Mouse (Mus musculus) retina, postnatal 7 days (tissue): ENCODE results near the gene Stx8.

ENCODE experiments used
- DNase-seq: peaks from one replicate; pipeline ENCODE4 v3.0.0-alpha.2; 2012; ENCODE audit warnings: low read depth, low spot score

Gene Stx8

DNA sequence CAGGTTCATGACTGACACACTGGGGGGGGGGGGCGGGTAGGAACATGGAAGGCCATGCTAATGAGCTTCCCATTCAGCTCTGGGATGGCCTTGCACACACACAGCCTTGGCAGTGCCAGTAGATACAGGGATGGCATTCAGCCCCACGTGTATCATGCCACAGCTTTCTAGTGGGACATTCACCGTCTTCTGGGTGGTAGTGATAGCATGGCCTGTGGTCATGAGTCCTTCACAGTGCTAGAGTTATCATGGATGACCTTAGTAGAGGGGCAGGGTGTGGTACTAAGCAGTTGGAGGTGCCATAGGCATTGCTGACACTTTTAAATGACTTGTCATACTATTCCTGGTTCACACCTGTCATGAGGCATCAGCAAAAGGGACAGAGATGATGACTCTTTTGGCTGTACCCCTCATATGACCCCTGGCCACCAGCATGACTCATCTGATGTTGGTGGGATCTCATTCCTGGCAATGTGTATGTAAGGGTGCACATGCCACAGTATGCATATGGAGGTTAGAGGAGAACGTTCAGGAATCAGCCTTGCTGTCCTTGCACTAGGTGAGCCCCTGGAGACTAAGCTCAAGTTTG, 69.4 kb downstream of the Stx8 start:
- DNase-seq, result no peak

- no peak for DNase-seq
These were observed 70.4 kb downstream of the Stx8 start for GRCm38 (mm10) chr11:68036133-68036959.

DNA sequence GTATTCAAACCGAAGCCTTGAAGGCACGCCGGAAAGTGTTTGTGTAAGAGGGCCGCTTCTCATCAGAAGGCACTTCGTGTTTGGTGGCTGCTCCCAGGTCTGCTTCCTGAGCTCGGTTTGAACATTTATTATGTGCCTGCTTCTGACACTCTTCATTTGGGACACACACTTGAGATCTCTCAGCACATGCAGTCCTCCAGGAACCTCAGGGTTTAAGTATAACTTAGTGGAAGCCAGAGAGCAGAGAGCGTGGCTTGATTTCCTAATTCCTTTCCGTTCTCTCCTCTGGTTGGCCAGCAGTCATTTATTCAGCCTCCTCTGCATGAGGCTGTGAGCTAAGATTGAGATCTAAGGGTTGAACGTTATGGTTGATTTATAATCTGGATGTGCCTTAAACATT, 71.1 kb downstream of the Stx8 start:
- no peak for DNase-seq

DNA sequence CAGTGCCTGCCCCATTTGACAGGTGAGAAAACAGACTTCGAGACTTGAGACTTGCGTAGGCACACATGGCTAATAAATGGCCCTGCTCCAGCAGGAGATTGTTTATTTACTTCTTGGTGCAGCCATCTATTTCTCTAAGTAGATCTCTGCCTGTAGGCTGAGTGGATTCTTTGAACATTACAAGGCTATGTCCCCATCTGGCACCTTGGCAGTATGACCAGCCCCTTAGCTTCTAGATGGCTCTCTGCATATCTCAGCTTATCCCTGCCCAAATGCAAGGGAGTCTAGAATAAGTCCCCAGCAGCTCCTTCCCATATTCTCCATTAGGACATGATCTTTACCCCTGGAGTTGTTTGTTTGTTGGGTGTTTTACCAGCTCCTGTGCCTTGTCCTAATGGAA, 72.1 kb downstream of the Stx8 start:
- no peak for DNase-seq

- no peak for DNase-seq
These were observed 78.2 kb downstream of the Stx8 start for GRCm38 (mm10) chr11:68044181-68044580.

DNA sequence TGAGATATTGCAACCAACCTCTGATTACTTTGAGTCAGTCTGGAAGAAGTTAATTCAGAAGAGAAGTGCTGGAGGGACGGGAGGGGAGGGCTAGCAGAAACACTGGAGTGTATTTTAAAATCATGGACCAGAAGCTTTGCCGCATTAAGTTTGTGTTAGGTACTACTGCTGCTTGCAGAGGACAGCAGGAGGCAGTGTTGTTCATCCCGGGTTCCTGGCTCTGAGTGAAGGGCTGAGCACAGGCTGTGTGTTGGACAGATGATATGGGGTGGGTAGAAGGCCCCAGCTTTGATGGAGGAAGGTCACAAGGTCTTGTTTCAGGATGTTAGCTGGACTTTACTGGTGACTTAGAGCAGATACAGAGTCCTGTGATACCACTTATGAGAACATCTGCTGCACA, 80.9 kb downstream of the Stx8 start:
- no peak for DNase-seq

DNA sequence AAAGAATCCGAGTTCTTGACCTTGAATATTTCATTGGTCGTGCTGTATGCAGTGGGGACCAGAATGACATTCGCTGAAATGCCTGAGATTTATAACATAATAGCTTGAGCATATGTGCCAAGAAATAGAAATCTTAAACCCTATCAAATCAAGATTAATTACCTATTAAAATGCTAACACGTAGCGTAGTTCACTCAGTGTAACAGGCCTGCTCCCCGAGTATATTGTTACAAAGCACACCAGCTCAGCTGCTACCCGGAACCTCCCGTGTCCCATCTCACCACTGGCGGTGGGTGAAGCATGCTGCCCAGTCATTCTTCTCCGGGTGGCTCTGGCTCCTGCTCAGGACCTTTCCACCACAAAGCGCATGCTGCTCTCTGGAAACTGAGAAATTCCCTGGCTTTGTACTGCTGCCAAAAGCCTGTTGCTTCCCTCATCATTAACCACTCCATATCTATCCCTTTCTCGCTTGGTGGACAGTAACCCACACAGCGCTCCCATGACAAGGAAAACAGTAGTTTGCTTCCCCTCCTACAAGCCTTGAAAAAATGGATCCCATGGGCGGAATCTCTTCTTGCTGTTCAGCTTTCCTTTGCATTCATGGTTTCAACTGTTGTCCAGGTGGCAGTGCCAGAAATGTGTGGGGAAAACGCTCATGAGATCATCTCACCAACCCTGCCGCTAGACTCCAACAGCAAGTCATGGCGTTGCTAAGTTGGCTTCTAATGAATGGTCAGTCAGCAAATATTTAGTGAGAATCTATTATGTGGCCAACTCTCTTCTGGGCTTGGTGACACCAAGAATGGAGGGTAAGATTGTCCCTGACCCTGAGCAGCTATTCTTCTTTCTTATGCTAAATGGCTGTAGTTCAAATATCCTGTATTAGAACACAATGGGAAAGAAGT, 83.5 kb downstream of the Stx8 start:
- DNase-seq, result no peak

DNA sequence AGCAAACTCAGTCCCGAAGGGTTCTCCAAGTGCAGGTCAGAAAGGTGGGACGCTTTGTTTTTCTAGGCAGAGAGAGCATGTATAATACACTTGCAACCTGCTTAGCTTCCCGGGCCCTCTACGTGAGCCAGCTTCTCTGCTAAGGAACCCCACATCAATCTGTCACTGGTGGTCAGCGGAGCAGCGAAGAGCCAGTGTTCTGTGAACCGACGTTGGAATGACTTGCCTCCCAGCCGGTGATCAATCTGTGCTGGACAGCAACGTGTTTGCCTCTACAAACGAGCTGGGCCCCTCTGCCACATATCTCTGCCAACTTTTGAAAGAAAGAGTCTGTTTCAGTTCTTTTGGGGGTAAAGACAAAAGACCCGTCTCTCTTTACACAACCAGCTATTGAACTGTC, 84.7 kb downstream of the Stx8 start:
- DNase-seq, result no peak

- DNase-seq, result no peak
These were observed 85.3 kb downstream of the Stx8 start for GRCm38 (mm10) chr11:68051305-68051704.

DNA sequence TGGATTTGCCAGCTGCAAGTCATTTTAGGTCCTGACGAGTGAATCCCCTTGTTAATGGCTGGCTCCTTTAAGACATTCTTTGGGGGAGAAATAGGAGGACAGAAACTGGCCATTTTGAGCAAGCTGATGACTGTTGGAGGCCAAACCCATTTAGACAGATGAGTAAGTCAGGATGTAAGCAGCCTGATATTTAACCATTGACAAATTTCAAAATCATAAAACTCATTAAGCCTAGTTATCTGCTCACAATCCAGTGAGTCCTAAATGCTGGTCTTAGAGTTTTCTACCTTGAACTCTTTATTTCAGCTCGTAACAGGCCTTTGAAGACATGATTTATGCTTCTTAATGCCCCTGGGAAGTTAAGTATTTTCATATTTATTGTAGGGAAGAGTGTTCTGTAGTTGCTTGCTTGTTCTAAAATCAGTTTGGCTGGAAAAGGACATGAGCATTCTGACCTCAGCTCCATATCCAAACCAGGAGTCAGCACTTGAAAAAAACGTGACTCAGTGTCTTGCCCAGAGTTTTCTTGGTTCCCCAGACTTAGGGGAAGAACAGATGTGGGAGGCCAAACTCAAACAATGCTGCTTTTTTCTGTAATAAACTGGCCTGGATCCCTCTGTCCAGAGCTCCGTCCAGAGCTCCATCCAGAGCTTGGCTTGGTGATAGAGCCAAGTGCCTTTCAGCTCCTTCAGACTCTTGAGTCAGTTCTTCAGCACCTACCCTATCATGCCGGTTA, 92.6 kb downstream of the Stx8 start:
- no peak for DNase-seq

- DNase-seq, result no peak
These were observed 94.7 kb downstream of the Stx8 start for GRCm38 (mm10) chr11:68060651-68061050.

GRCm38 (mm10) chr11:68062116-68062515, 96.1 kb downstream of the Stx8 start:
- no peak for DNase-seq

DNA sequence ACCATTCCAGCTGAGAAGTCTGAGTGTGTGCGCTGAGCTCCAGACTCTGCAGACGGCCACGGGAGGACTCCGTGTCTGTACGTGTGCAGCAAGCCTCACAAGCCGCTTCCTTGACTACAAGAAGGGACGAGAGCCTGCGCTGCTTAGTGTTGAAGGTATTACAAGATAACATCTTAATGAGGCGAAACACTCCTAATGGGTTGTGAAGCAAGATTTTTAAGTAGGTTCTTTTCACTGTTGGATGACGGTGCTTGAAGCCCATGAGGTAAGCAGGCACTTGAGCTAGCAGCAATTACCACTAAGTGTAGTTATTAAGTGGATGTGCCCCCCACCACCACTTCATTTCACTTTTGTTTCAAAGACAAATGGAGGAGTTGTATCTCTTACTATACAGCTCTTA, 101.8 kb downstream of the Stx8 start:
- no peak for DNase-seq

DNA sequence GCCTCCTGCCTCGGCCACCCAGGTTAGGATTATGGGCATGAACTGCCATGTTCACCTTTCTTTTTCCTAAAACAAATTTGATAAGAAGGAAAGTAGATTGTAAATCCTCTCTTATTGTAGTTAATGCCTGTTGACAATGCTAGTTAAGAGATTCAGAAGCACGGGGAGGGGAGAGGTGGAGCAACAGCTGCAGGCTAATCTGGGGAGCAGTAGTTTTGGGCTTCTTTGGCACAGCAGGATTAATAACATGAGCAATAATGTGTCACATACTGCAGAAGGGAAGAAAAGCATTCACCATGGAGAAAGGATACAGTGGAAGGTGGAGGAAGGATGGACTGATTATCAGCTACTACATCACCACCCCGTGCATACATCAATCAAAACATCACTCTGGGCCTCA, 104.1 kb downstream of the Stx8 start:
- no peak for DNase-seq

GRCm38 (mm10) chr11:68071836-68072235, 105.8 kb downstream of the Stx8 start:
- DNase-seq, result no peak

DNA sequence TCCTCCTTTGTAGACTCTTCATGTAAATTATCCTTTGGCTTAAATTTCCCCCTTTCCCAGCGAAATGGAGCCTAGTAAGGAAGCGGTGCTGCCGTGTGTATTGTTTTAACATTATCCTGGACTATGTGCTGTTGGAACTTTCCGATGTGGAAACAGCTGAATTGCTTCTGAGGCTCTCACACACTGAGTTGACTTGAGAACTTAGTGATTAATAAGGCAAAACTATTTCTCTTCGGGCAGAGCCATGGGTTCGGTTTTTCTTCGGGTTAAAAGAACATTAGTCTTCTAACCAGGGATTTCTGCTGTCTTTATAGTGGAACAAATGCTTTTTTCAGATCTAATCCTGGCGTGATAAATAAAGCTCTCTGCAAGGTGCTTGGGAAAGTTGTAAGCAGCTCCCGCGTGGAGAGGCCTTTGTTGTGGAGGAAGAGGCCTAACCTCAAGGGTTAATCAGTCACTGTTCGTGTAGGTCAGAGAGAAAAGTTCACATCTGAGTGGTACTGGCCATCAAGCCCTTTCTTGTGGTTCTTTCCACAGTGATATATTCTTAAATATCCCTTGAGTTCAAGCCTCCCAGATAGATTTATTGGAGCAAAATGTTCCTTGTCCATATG, 106.7 kb downstream of the Stx8 start:
- no peak for DNase-seq

DNA sequence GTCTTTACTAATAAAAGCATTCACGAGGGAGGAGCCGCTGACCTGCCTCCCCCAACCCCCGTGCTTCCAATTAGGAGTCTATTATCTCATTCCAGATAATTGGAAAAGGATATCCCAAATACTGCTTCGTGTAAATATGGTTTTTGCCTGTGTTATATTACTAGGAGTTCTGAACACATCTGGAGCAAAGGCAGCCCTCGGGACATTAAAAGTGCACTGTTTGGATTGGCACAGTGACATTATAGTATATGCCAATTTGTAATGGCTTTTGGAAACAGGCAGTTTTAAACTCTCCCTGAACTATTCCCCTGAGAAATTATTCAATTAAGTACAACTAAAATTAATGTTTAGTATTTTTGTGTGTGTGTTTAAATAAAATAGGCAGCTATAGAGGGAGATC, 108.7 kb downstream of the Stx8 start:
- DNase-seq, result no peak

GRCm38 (mm10) chr11:68075331-68075730, 109.3 kb downstream of the Stx8 start:
- DNase-seq, result no peak

DNA sequence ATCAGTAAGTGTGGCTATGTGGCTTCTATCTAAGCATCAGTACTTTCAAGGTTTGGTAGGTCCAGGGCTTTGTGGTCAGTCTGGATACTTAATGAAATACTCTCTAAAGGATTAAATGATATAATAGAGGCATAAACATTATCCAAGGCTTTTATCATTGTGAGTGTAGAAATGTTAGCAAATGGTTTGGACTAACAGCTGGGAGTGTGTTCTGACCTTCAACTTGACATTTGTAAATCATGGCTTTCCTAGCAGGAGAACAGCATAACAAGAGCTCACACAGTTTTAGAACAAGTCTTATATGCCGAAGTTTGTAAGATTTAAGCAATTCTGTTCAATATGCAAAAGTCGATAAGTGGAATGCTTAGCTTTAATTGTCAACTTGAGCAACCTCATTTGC, 113.8 kb downstream of the Stx8 start:
- DNase-seq, result no peak

DNA sequence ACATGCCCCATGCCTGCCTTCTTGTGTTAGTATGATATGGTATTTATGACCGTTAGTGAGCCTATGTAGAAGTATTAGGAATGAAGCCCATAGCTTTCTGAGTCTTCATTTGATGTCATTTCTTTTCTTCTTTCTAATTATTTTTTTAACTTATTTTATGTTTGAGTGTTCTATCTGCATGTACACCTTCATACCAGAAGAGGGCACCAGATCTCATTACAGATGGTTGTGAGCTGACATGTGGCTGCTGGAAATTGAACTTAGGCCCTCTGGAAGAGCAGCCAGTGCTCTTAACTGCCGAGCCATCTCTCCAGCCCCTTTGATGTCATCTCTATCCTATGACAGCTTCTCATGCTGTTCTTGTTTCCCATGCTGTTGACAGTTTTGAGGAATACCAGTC, 115.0 kb downstream of the Stx8 start:
- DNase-seq, result no peak

DNA sequence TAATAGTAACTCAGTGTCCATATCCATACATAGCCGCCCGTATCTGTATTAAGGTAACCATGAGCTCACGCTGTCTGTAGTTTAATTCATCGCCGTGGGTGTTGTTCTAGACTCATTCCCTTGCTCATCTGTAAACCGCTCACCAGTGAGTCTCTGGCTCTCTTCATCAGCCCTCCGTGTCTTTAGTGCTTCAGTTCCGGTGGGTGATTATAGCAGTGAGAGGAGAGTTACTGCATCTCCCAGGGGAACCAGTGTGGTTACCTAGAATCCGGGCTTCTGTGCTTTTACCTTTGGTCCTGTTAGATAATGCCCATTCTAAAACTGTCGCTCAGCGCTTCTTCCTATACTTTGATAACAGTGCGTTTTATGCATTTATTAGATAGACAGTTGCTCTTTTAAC, 116.8 kb downstream of the Stx8 start:
- DNase-seq, result no peak
